Mouse (Mus musculus): Measurements from ENCODE around the gene Kif21b. TPM values are rescaled to one million over a fixed set of nuclear protein-coding genes. Genes with fewer than 3 reads are reported as not detected.

Kif21b gene
- 140 and 182 TPM in 2 replicates for polyA plus RNA-seq (2012; rRNA removed)

DNA sequence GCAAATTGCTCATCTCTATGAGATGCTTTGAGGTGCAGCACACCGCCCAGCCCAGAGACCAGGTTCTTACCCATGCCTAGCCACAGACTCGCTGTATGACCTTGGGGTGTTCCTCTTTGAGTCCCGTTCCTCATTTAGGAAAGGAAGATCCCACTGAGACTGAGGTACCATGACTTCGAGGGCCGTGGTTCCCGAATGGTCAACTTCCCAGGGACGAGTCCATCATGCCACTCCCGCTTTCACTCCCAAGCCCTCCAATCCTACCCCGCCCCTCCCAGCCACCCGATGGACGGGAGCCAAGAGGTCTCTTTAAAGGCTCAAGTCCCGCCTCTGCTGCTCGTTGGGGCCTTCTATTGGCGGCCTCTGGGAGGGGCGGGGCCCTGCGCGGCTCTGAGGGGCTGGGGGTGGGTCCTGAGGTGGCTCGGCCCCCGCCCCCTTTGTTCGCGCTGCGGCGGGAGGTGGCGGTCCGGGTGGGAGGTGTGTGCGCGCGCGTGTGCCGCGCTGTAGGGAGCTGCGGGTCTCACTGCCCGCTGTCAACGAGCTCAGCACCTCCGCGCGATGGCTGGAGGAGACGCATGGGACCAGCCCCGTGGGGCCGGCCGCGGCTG is at the start of gene Kif21b:
TSS of gene Kif21b (plus strand) at position 439 of the 608 bp plus-strand sequence.
- peak; percentile 99 for DNase-seq (ENCODE audit: low read depth)
- TF ChIP-seq CTCF (IDR thresholded peaks at IDR 0.05; ENCODE audit: borderline replicate concordance, extremely low read depth, insufficient read depth, insufficient read length) = no peak
- peak; percentile 90 for TF ChIP-seq POLR2A (IDR thresholded peaks at IDR 0.05; ENCODE audit: borderline replicate concordance, extremely low read depth, insufficient read depth, insufficient read length, poor library complexity, severe bottlenecking)

DNA sequence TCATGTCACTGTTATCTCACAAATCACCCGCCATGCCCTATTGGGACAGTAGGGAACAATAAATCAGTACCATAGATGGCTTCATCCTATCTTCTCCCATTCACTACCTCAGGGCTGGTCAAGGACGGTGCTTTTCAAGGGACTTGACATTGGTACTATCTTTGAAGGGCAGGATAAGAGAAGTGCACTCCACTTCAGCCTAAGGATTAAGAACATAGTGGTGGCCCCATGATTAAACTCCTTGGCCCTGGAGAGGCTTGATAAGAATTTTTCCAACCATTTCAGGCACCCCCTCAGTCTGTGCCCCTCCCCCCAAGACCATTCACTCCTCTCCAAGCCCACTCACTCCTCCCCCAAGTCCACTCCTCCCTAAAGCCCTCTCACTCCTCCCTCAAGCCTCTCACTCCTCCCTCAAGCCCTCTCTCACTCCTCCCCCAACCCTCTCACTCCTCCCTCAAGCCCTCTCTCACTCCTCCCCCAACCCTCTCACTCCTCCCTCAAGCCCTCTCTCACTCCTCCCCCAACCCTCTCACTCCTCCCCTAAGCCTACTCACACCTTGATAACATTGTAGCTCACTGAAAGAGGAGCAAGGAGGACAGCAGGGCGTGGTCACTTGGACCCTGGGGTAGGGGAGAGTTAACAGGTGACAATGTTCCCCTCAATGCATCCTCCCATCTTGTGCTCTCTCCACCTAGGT is 45.1 kb upstream of the Kif21b start:
- DNase-seq (ENCODE audit: low read depth) = no peak
- TF ChIP-seq POLR2A (IDR thresholded peaks at IDR 0.05; ENCODE audit: borderline replicate concordance, extremely low read depth, insufficient read depth, insufficient read length, poor library complexity, severe bottlenecking) (no peak), CTCF (IDR thresholded peaks at IDR 0.05; ENCODE audit: borderline replicate concordance, extremely low read depth, insufficient read depth, insufficient read length) (no peak)

DNA sequence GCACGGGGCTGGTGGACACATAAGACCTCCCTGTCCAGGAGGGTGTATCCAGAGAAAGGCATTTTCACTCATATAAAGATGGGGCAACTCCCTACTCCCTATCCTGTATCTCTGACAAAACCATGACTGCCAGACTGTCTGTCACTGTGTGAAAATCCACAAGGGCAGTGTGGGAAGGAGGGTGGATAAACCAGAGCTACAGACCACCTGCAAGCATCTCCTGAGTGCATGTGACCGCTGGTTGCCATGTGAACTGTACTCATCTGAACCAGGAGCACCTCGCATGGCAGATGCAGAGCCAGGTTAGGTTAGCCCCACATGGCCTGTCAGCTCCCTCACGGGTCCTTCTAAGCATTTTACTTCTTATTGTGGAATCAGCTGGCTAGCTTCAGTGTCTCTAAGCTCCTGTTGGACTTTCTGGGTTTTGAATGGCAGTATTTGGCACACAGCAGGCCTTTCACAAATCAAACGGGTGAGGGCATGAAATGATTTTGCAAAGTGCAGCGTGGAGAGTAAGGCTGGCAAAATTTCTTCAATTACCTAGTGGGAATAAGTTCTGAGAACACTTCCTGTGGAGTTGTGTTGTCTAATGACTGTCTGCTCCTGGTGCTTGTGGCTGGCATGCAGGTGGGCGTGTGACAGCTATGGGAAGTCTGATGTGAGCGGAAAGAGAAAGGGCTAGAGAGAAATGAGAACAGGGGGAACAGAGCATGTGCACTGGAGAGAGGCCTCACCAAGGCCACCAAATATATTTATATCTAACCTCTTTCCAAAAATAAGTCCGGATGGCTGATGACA is 41.6 kb upstream of the Kif21b start:
- TF ChIP-seq POLR2A (IDR thresholded peaks at IDR 0.05; ENCODE audit: borderline replicate concordance, extremely low read depth, insufficient read depth, insufficient read length, poor library complexity, severe bottlenecking) = no peak
- TF ChIP-seq CTCF (IDR thresholded peaks at IDR 0.05; ENCODE audit: borderline replicate concordance, extremely low read depth, insufficient read depth, insufficient read length) = no peak
- DNase-seq (ENCODE audit: low read depth) = peak; percentile 31

DNA sequence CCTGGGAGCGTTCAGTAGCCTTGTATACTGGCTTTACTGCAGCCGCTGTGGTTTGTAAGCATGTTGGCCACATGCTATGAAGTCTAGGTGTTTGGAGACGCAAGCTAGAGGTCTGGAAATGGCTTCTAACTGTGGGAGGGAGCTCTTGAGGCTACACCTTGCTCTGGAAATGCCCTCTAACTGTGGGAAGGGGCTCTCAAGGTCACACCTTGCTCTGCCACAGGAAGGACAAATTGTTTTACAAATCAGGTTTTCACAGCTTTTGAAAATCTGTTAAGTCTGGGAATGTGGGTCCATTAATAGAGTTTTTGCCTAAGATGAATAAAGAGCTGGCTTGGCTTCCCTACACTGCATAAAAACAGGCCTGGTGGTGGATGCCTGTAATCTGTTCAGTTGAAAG is 37.5 kb upstream of the Kif21b start:
- DNase-seq (ENCODE audit: low read depth) = no peak
- TF ChIP-seq POLR2A (IDR thresholded peaks at IDR 0.05; ENCODE audit: borderline replicate concordance, extremely low read depth, insufficient read depth, insufficient read length, poor library complexity, severe bottlenecking) (no peak), CTCF (IDR thresholded peaks at IDR 0.05; ENCODE audit: borderline replicate concordance, extremely low read depth, insufficient read depth, insufficient read length) (no peak)

DNA sequence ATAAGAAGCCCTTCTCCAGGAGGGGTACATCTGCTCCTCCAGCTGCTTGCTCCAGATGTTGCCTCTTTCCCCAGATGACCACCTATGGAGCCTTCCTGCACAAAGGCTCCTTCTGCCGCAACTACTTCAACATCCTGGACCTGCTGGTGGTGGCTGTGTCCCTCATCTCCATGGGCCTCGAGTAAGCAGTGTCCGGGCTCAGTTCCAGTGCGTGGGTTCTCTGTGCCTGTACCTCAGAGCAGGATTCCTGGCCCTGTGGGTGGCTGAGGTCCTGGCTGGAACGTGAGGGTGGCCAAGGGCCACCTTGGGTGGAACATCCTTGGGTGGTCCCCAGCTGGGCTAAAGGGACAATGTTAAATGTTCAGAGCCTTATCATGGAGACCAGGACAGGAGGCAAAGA is 36.4 kb upstream of the Kif21b start:
- no peak for DNase-seq (ENCODE audit: low read depth)
- TF ChIP-seq POLR2A (IDR thresholded peaks at IDR 0.05; ENCODE audit: borderline replicate concordance, extremely low read depth, insufficient read depth, insufficient read length, poor library complexity, severe bottlenecking) = no peak
- no peak for TF ChIP-seq CTCF (IDR thresholded peaks at IDR 0.05; ENCODE audit: borderline replicate concordance, extremely low read depth, insufficient read depth, insufficient read length)

DNA sequence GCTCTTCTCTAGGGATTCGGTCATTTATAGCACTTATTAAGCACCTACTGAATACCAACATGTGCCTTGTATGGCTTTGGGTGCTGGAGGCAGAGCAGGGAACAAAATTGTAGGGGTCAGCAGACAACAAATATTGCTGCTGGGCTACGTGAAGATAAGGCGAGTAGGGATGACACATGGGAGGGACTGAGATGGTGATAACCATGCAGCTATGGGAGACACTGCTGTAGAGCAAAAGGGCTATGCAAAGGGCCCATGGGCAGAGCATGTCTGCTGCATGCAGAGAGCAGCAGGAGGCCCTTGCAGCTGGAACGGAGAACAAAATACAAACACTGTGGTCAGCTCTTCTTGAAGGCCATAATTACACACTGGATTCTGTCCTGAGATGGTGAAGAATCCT is 29.1 kb upstream of the Kif21b start:
- TF ChIP-seq POLR2A (IDR thresholded peaks at IDR 0.05; ENCODE audit: borderline replicate concordance, extremely low read depth, insufficient read depth, insufficient read length, poor library complexity, severe bottlenecking) (no peak), CTCF (IDR thresholded peaks at IDR 0.05; ENCODE audit: borderline replicate concordance, extremely low read depth, insufficient read depth, insufficient read length) (no peak)
- no peak for DNase-seq (ENCODE audit: low read depth)

DNA sequence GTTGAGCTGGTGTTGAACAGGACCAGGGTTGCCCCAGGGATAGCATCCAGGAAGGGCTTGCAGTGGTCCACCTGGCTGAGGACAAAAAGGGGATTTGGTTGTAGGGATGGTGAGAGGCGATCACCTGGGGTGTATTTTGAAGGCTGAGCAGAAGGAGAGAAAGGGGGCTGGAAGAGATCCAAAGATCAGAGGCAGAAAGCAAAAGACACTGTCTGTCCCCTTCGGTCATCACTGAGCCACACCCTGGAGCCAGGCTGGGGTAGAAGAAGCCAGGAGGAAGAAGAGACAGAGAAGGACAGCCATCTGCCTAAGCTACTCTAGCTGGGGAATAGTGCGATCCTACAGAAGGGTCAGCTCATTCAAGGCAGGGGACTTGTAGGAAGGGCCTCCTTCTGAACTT is 28.6 kb upstream of the Kif21b start:
- TF ChIP-seq POLR2A (IDR thresholded peaks at IDR 0.05; ENCODE audit: borderline replicate concordance, extremely low read depth, insufficient read depth, insufficient read length, poor library complexity, severe bottlenecking) = no peak
- TF ChIP-seq CTCF (IDR thresholded peaks at IDR 0.05; ENCODE audit: borderline replicate concordance, extremely low read depth, insufficient read depth, insufficient read length) = no peak
- no peak for DNase-seq (ENCODE audit: low read depth)

DNA sequence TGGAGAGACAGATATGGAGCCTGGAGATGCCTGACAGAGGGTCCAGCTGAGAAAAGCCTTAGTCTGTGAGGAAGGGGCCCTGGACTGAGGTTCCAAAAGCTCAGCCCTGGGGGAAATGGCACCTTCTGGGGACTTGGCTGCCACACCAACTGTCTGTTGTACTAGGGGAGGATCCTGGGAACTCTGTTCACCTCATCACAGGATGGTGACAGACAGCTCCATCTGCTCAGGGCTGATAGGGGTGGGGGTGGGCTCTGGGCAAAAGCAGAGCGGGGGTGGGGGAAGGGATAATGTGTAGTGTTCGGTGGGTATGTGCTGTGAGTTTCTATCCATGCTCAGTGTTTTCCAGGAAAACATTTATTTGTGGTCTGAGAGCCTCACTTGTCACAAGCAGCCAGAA is 28.2 kb upstream of the Kif21b start:
- TF ChIP-seq POLR2A (IDR thresholded peaks at IDR 0.05; ENCODE audit: borderline replicate concordance, extremely low read depth, insufficient read depth, insufficient read length, poor library complexity, severe bottlenecking) (no peak), CTCF (IDR thresholded peaks at IDR 0.05; ENCODE audit: borderline replicate concordance, extremely low read depth, insufficient read depth, insufficient read length) (no peak)
- peak; percentile 91 for DNase-seq (ENCODE audit: low read depth)

DNA sequence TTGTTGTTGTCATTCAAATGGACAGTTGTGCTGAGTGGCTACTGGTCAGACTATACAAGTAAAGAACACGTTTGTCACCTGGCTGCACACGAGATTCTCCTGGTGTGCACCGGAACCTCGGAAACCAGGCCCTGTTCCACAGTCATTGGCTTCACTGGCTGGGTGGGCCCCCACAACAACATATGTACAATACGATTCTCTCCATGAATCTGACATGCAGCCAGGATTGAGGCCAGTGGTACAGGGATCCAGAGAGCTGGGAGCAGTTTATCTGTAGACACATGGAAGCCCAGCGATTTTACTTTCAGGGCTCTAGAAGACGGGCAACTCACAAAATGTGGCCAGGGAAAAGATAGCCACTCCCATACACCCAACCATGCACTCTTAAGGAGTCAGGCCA is 27.5 kb upstream of the Kif21b start:
- no peak for TF ChIP-seq CTCF (IDR thresholded peaks at IDR 0.05; ENCODE audit: borderline replicate concordance, extremely low read depth, insufficient read depth, insufficient read length)
- TF ChIP-seq POLR2A (IDR thresholded peaks at IDR 0.05; ENCODE audit: borderline replicate concordance, extremely low read depth, insufficient read depth, insufficient read length, poor library complexity, severe bottlenecking) = no peak
- DNase-seq (ENCODE audit: low read depth) = peak; percentile 49

DNA sequence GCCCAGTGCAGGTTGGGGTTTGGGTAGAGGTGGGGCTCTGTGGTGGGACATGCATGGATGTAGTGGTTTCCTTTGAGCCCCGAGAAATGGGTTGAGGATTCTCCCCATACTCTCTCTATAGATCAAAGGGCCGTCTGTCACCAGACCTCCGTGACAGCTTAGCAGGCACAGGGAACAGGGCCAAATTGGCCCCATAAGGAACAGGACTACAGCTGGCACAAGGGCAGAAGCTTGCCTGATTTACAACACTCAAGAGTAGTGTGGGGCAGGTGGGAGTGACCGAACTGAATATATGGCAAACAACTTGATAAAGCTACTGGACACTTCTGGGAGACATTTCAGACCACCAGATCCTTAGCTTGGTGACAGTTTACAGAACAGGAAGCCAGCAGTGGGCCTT is 26.4 kb upstream of the Kif21b start:
- TF ChIP-seq CTCF (IDR thresholded peaks at IDR 0.05; ENCODE audit: borderline replicate concordance, extremely low read depth, insufficient read depth, insufficient read length) = no peak
- TF ChIP-seq POLR2A (IDR thresholded peaks at IDR 0.05; ENCODE audit: borderline replicate concordance, extremely low read depth, insufficient read depth, insufficient read length, poor library complexity, severe bottlenecking) = no peak
- DNase-seq (ENCODE audit: low read depth) = peak; percentile 80

DNA sequence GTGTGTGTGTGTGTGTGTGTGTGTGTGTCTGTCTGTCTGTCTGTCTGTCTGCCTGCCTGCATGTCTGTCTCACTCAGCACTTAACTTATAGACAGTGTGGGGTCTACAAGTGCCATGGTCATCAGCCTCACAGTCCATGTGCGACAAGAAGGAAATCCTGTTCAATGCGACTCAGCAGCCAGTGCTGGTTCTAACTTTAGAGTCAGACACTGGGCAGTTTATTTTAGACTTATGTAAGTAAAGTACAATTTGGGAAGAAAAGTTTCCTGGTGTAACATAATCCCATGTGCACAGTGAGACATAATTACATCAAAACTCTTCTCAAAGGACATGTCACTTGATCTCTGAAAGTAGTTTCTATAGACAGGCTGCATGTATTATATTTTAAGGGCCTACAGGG is 21.7 kb upstream of the Kif21b start:
- DNase-seq (ENCODE audit: low read depth) = no peak
- no peak for TF ChIP-seq POLR2A (IDR thresholded peaks at IDR 0.05; ENCODE audit: borderline replicate concordance, extremely low read depth, insufficient read depth, insufficient read length, poor library complexity, severe bottlenecking)
- TF ChIP-seq CTCF (IDR thresholded peaks at IDR 0.05; ENCODE audit: borderline replicate concordance, extremely low read depth, insufficient read depth, insufficient read length) = no peak
